Mouse (Mus musculus): ENCODE data around the gene Nxn. TPM values are rescaled to one million over a fixed set of nuclear protein-coding genes. Genes with fewer than 3 reads are reported as not detected.

The Nxn gene
- polyA plus RNA-seq, 2 experiments = 1.9 to 2.1 TPM

DNA sequence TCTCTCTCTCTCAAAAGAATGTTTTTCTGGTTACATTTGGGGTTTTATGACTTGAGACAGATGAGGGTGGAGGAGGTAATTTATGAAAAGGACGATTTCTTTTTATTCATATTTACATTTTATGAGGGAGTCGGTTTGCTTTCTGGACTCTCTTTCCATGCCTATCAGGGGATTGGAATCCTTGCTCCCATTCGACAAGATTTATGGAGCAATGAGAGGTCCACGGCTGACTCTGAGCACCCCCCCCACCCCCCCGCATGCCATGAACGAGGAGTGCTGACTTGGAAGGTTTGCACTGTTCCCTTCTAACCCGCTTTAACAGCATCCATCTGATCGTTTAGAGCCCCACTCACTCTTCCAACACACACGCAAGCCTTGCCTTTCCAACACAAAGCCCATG lies 74.1 kb downstream of the Nxn start:
- no peak for TF ChIP-seq CTCF (IDR thresholded peaks at IDR 0.05; ENCODE audit: low read depth)
- TF ChIP-seq EP300 (IDR thresholded peaks at IDR 0.05; ENCODE audit: low read depth) = no peak
- no peak overlapping the region for H3K27ac ChIP-seq
- DNase-seq (ENCODE audit: low read depth in 3 of 3, low spot score in 3 of 3) (no peak), ATAC-seq (ENCODE audit: insufficient read depth) (no peak)
- no peak overlapping the region for H3K4me3 ChIP-seq (ENCODE audit: insufficient read depth in 1 of 2, low read depth in 2 of 2, low read length in 2 of 2)
- H3K9ac ChIP-seq (replicated peaks) = no peak overlapping the region
- WGBS (ENCODE audit: insufficient replicate concordance) = 59% methylated on average over 9 of the region's 9 CpGs
- no peaks in the 10 kb centered on the region for H3K36me3 ChIP-seq (replicated peaks; ENCODE audit: control insufficient read depth, insufficient read depth, low read depth)
- H3K4me2 ChIP-seq (ENCODE audit: low read depth) = no peak overlapping the region
- H3K4me1 ChIP-seq (replicated peaks; ENCODE audit: control insufficient read depth in 2 of 2, insufficient read depth in 2 of 2, low read length in 1 of 2) = 0 out of 4 replicates have a peak, but pooled peaks cover 0 to 2% of the 10 kb centered on the region in 2 experiments
- no peaks in the 10 kb centered on the region for H3K9me3 ChIP-seq (ENCODE audit: control insufficient read depth, low read length)
- H3K27me3 ChIP-seq (ENCODE audit: control insufficient read depth, insufficient read depth, low read length) = no peaks in the 10 kb centered on the region

DNA sequence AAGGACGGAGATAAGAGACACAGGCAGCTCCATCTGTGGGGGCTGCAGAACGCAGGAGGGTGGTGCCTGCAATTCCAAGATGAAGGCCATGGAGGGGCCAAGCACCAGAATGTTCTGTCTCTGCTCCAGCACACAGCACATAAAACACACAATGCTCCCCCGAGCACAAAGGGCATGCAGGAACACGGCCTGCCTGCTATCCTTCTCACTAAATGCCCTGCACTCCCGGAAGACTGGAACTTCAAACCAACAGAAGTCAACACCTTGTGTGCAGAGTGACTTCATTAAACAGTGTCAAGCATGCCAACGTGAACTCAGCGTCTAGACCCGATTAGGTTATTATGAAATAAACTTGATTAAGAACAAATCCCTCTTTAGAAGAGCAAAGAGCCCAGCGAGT lies 74.7 kb downstream of the Nxn start:
- WGBS (ENCODE audit: insufficient replicate concordance) = 56% methylated on average over 9 of the region's 9 CpGs
- Histone ChIP-seq H3K4me3 (ENCODE audit: insufficient read depth in 1 of 2, low read depth in 2 of 2, low read length in 2 of 2) (no peak overlapping the region), H3K36me3 (replicated peaks; ENCODE audit: control insufficient read depth, insufficient read depth, low read depth) (no peaks in the 10 kb centered on the region), H3K4me1 (replicated peaks; ENCODE audit: control insufficient read depth in 2 of 2, insufficient read depth in 2 of 2, low read length in 1 of 2) (0 out of 4 replicates have a peak, but pooled peaks cover 0 to 2% of the 10 kb centered on the region in 2 experiments), H3K27ac (no peak overlapping the region), H3K9ac (replicated peaks) (no peak overlapping the region), H3K27me3 (ENCODE audit: control insufficient read depth, insufficient read depth, low read length) (no peaks in the 10 kb centered on the region), H3K4me2 (ENCODE audit: low read depth) (no peak overlapping the region), H3K9me3 (ENCODE audit: control insufficient read depth, low read length) (no peaks in the 10 kb centered on the region)
- ATAC-seq (ENCODE audit: insufficient read depth) = no peak
- TF ChIP-seq EP300 (IDR thresholded peaks at IDR 0.05; ENCODE audit: low read depth) (no peak), CTCF (IDR thresholded peaks at IDR 0.05; ENCODE audit: low read depth) (no peak)
- no peak for DNase-seq (ENCODE audit: low read depth in 3 of 3, low spot score in 3 of 3)

DNA sequence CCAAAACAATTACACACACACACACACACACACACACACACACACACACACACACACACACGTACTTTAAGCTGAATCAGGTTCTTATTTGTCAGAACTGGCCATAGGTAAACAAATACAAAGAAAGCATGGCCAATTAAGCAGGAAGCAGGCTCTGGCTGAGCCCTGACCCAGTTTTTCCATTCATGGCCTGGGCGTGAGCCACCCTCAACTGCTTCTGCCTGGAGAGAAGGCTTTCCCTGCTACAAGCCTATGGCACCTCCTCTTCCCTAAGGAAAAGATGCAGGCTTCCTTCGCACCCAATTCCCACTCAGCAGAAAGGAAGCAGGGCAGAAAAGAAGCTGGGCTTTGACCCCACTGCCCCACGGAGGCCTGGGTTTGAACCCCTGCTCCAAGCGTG lies 76.0 kb downstream of the Nxn start:
- no peak overlapping the region for H3K4me2 ChIP-seq (ENCODE audit: low read depth)
- H3K4me1 ChIP-seq (replicated peaks; ENCODE audit: control insufficient read depth in 2 of 2, insufficient read depth in 2 of 2, low read length in 1 of 2) = 0 out of 4 replicates have a peak, but pooled peaks cover 0 to 2% of the 10 kb centered on the region in 2 experiments
- TF ChIP-seq EP300 (IDR thresholded peaks at IDR 0.05; ENCODE audit: low read depth) = no peak
- TF ChIP-seq CTCF (IDR thresholded peaks at IDR 0.05; ENCODE audit: low read depth) = no peak
- no peak overlapping the region for H3K27ac ChIP-seq
- H3K27me3 ChIP-seq (ENCODE audit: control insufficient read depth, insufficient read depth, low read length) = no peaks in the 10 kb centered on the region
- H3K4me3 ChIP-seq (ENCODE audit: insufficient read depth in 1 of 2, low read depth in 2 of 2, low read length in 2 of 2) = no peak overlapping the region
- no peak overlapping the region for H3K9ac ChIP-seq (replicated peaks)
- ATAC-seq (ENCODE audit: insufficient read depth) = no peak
- no peak for DNase-seq (ENCODE audit: low read depth in 3 of 3, low spot score in 3 of 3)
- H3K36me3 ChIP-seq (replicated peaks; ENCODE audit: control insufficient read depth, insufficient read depth, low read depth) = no peaks in the 10 kb centered on the region
- H3K9me3 ChIP-seq (ENCODE audit: control insufficient read depth, low read length) = no peaks in the 10 kb centered on the region
- 53% methylated on average over 5 of the region's 5 CpGs for WGBS (ENCODE audit: insufficient replicate concordance)

DNA sequence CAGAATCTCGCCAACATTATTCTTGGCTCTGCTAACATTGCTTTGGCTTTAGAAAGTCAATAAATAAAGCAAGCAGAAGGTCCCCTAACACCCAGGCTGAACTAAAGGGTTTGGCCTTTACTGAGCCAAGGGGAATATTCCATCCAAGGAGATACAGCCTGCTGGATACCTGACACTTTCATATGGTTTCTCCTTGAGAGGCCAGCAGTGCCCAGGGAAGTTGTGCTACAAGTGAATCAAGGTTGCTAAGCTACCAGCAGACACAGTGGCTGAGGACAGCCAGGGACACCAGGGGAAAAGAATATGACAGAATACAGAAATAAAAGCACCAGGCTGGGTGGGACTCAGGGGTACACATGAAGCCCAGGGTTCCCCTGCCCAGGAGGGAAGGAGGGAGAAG lies 76.9 kb downstream of the Nxn start:
- no peaks in the 10 kb centered on the region for H3K4me1 ChIP-seq (replicated peaks; ENCODE audit: control insufficient read depth in 2 of 2, insufficient read depth in 2 of 2, low read length in 1 of 2)

DNA sequence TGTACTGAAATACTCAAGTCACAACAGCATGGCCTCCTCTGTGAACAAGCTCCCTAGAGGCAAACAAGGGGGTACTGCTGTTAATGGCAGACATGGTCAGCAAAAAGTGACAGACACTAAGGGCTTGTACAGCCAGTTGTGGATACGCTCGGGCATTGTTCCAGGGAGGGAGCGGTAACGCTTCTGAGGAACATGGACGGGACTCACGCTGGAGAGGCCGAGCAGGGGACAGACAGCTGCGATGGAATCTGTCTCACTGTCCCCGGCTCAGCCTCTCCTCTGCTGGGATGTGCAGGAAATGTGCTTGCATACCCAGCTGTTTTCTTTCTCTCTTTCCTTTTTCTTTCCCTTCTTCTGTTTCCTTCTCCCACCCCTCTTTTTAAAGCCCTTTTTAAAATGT lies 78.5 kb downstream of the Nxn start:
- no peak overlapping the region for H3K27ac ChIP-seq
- H3K4me1 ChIP-seq (replicated peaks; ENCODE audit: control insufficient read depth in 2 of 2, insufficient read depth in 2 of 2, low read length in 1 of 2) = 0 out of 4 replicates have a peak, but pooled peaks cover 0 to 2% of the 10 kb centered on the region in 2 experiments
- H3K27me3 ChIP-seq (ENCODE audit: control insufficient read depth, insufficient read depth, low read length) = no peaks in the 10 kb centered on the region
- no peaks in the 10 kb centered on the region for H3K36me3 ChIP-seq (replicated peaks; ENCODE audit: control insufficient read depth, insufficient read depth, low read depth)
- H3K4me2 ChIP-seq (ENCODE audit: low read depth) = no peak overlapping the region
- DNase-seq (ENCODE audit: low read depth in 3 of 3, low spot score in 3 of 3) = no peak
- no peak for ATAC-seq (ENCODE audit: insufficient read depth)
- H3K4me3 ChIP-seq (ENCODE audit: insufficient read depth in 1 of 2, low read depth in 2 of 2, low read length in 2 of 2) = no peak overlapping the region
- H3K9ac ChIP-seq (replicated peaks) = no peak overlapping the region
- TF ChIP-seq CTCF (IDR thresholded peaks at IDR 0.05; ENCODE audit: low read depth) = no peak
- no peak for TF ChIP-seq EP300 (IDR thresholded peaks at IDR 0.05; ENCODE audit: low read depth)
- WGBS (ENCODE audit: insufficient replicate concordance) = 88% methylated on average over 9 of the region's 9 CpGs
- H3K9me3 ChIP-seq (ENCODE audit: control insufficient read depth, low read length) = no peaks in the 10 kb centered on the region

More for the DNA sequence above, 76.9 kb downstream of the Nxn start:
- Histone ChIP-seq H3K27me3 (ENCODE audit: control insufficient read depth, insufficient read depth, low read length) (no peaks in the 10 kb centered on the region), H3K4me3 (ENCODE audit: insufficient read depth in 1 of 2, low read depth in 2 of 2, low read length in 2 of 2) (no peak overlapping the region), H3K27ac (no peak overlapping the region), H3K9me3 (ENCODE audit: control insufficient read depth, low read length) (no peaks in the 10 kb centered on the region), H3K36me3 (replicated peaks; ENCODE audit: control insufficient read depth, insufficient read depth, low read depth) (no peaks in the 10 kb centered on the region), H3K4me2 (ENCODE audit: low read depth) (no peak overlapping the region), H3K9ac (replicated peaks) (no peak overlapping the region)
- ATAC-seq (ENCODE audit: insufficient read depth) (no peak), DNase-seq (ENCODE audit: low read depth in 3 of 3, low spot score in 3 of 3) (no peak)
- TF ChIP-seq EP300 (IDR thresholded peaks at IDR 0.05; ENCODE audit: low read depth) = no peak
- TF ChIP-seq CTCF (IDR thresholded peaks at IDR 0.05; ENCODE audit: low read depth) = no peak
- WGBS (ENCODE audit: insufficient replicate concordance) = 52% methylated on average over 1 of the region's 1 CpGs

All from liver, embryonic 14.5 days (tissue).